Mouse (Mus musculus) cortical plate, adult 2 months (tissue): ENCODE results near the gene Gm16867.
"Not testable (repeated sequence)": the region's sequence is repeated elsewhere in the genome, so short reads cannot be mapped to it uniquely, and the experiment has no call there.

ENCODE experiments used
- CTCF ChIP-seq: fragments of 200-500 bp; IDR thresholded peaks from 2 replicates; pipeline ENCODE4 v1.5.1; 2011; ENCODE audit warnings: mild to moderate bottlenecking, control low read depth, low read length; ENCODE audit not compliant: insufficient read depth; ENCODE audit errors: extremely low read depth
- POLR2A ChIP-seq: fragments of 200-500 bp; IDR thresholded peaks from 2 replicates; pipeline ENCODE4 v1.6.1; 2011; ENCODE audit warnings: mild to moderate bottlenecking, low read length, control low read depth; ENCODE audit not compliant: insufficient read depth; ENCODE audit errors: extremely low read depth

GRCm38 (mm10) chr14:69440955-69441354 lies 62.2 kb downstream of the Gm16867 start:
- not testable (repeated sequence) for TF ChIP-seq CTCF, POLR2A
